Mouse (Mus musculus): ENCODE data around the gene Oprm1.
"Not testable (repeated sequence)": the region's sequence is repeated elsewhere in the genome, so short reads cannot be mapped to it uniquely, and the experiment has no call there.

Oprm1 gene

DNA sequence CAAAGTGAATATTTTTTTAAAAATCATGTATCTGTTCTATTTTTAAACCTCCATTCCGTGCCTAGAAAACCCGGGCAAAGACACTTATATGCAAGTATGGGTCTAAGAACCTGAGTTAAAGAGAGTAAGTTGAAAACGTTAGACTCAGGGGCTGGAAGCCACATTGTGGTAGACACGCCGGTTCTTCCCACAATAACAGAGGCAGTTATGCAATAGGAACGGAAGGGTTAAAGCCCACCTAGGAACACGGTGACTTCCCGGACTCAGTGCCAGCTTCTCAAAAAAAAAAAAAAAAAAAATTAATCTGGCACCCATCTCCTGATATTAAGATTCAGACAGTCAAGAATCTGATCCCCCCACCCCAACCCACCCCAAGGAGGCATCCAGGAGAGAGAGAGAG is 221.5 kb downstream of the Oprm1 start:
- DNase-seq = no peak

DNA sequence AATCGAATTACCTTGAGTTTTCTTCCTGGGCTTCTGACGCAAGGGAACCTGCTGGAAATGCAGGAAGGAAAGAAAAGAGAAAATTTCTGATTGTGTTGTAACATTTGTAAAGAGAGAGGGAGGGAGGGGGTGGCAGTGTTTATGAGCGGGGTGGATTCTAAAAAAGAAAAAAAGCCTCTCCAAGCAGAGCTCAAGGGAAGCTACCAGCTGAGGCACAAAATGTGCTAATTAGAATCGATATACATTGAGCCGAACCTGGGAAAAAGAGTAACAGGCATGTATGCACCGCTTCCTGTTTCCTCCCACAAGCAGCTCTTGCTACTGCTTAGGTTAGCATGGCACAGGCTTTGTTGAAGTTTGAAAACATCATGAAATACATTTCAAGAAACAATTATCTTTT is 221.9 kb downstream of the Oprm1 start:
- DNase-seq = no peak

DNA sequence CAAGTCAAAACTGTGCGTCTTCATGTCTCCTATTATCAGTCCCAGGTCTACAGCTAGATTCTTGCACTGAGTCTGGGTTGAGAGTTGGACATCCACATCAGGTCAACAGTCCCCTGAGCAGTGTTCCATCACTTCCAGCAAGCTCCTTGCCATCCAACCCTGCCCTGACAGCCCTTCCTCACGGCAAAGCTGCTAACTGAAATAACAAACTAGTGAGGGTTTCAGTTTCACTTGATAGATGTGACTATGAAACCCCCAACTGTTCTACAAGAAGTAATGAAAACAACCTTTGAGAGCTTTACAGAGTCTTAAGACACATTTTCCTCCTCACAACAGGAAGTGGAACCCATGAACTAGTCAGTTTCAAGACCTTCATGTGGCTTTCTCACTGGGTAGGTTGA is 224.4 kb downstream of the Oprm1 start:
- DNase-seq = no peak

GRCm38 (mm10) chr10:6983431-6983830 is 225.1 kb downstream of the Oprm1 start:
- no peak for DNase-seq

- DNase-seq = no peak
These were observed 227.9 kb downstream of the Oprm1 start for GRCm38 (mm10) chr10:6986246-6986645.

DNA sequence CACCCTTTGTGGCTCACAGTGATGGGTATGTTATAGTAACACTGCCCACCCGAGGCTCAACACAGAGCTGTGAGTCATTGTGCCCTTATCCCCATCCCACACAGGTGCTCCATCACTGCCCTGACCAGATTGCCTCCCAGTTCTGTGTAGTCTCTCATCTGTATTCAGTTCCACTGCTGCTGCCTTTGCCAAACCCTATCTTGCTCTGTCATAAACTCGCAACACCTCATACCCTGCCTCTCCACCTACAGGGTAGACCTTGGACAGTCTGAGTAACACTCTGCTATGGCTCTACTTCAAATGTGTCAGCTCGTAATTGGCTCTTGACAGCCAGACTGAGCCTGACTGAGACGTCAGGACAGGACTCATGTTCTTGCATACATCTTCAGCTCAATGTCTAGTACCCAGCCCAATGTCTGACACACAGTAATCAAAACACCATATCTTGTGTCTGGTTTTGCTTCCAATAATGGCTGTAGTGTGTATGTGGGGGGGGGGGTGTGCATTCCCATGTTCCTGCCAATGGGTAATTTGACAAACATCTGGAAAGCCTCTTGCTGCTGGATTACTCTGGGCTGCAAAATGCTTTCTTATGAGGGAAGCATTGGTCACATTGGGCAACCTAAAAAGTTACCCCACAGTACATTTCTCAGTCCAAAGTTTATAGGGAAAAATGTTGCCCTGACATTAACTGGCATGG is 229.2 kb downstream of the Oprm1 start:
- no peak for DNase-seq

- no peak for DNase-seq
These were observed 230.2 kb downstream of the Oprm1 start for GRCm38 (mm10) chr10:6988555-6988954.

GRCm38 (mm10) chr10:6996895-6997294 is 238.6 kb downstream of the Oprm1 start:
- DNase-seq = no peak

DNA sequence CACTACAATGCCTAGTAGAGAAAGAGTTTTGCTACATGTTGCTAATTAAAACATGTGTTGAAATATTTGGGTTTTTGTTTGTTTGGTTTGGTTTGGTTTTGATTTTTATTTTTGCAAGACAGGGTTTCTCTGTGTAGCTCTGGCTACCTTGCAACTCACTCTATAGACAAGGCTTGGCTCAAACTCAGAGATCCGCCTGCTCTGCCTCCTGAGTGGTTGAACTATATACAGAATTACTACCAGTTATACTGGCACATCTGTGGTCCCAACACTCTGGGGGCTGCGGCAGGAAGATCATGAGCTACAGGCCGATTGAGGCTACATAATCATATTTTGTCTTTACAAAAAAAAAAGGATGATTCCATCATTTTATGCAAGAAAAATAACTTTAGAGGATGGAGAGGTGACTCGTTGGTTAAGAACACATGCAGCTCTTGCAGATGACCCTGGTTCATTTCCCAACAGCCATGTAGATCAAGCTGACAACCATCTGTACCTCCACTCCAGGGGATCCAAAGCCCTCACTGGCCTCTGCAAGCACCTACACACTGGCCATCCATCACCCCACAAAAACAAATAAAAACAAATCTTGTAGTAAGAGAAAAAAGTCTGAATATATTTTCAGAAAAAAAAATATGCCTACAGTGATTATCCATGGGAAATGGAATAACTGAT is 240.4 kb downstream of the Oprm1 start:
- no peak for DNase-seq

DNA sequence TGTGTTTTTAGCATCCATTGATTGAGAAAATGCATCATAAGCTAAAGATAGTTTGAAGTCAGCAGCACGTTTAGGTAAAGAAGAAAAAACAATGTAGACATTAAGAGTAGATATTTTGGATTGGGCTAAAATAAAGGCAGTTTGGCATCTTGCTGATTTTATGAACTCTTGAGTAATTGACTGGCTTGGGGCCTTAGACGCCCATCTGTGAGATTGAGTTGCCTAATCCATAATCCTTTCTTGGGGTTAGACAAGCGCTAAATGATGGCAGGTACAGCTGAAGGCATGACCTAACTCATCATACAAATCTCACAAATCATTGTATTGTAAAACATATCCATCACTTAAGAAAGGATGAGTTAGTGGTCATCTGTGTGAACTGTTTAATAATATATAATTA is 241.0 kb downstream of the Oprm1 start:
- DNase-seq = no peak

- not testable (repeated sequence) for DNase-seq
These were observed 245.6 kb downstream of the Oprm1 start for GRCm38 (mm10) chr10:7003898-7004297.

- DNase-seq = no peak
These were observed 246.8 kb downstream of the Oprm1 start for GRCm38 (mm10) chr10:7004980-7005538.

- DNase-seq = no peak
These were observed 252.2 kb downstream of the Oprm1 start for GRCm38 (mm10) chr10:7010543-7010942.

- no peak for DNase-seq
These were observed 256.9 kb downstream of the Oprm1 start for GRCm38 (mm10) chr10:7015199-7015598.

GRCm38 (mm10) chr10:7019781-7020386 is 261.6 kb downstream of the Oprm1 start:
- DNase-seq = no peak

DNA sequence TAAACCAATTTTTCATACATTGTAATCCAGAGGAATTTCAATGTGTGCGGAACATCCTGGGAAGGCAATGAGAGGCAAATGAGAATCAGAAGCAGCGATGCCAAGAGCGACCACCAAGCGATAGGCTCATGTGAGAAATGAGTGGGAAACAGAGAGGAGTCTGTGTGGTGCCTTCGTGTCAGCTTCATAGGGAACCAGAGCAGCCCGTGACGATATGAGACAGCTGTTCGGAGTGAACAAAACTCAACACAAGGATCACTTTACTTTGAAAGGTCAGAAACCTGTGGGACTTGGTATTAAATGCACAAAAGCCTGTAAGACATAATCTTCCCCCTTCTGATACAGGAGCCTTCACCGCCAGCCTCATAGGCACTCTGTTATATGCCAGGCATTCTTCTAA is 262.2 kb downstream of the Oprm1 start:
- DNase-seq = no peak

GRCm38 (mm10) chr10:7025028-7025427 is 266.7 kb downstream of the Oprm1 start:
- DNase-seq = no peak

DNA sequence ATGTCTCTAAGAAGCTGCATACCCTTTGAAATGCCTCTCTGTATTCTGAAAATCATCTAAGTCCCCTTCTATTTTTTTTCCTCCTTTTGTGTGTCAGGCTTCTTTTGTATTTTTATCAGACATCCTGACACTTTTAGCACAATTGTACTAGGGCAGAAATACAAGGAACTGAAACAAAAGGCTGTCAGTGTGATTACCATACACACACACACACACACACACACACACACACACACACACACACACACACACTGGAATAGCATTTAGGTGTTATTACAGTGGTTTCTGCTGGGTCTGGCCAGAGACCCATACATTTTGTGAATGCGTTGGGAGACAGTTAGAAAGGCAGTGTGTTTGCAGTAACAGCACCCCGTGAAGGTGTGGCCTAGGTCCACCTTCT is 275.2 kb downstream of the Oprm1 start:
- no peak for DNase-seq

DNA sequence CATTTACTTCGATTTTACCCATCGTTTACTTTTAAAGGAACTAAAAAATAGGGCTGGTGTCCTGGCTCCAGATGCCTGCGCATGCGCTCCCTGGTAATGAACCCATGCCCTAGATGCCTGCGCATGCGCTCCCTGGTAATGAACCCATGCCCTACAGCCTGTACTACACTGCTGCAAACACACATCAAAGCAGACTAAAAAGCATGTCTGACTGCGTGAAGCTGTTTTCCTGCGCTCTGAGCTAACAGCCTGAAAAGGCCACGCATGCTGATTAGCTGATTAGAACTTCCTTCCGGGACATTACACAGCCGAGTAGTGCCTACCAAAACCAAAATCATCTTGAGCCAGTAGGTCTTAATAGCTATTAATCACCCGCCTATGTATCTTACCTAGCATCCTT is 277.2 kb downstream of the Oprm1 start:
- no peak for DNase-seq

- DNase-seq = no peak
These were observed 278.9 kb downstream of the Oprm1 start for GRCm38 (mm10) chr10:7037194-7037593.

DNA sequence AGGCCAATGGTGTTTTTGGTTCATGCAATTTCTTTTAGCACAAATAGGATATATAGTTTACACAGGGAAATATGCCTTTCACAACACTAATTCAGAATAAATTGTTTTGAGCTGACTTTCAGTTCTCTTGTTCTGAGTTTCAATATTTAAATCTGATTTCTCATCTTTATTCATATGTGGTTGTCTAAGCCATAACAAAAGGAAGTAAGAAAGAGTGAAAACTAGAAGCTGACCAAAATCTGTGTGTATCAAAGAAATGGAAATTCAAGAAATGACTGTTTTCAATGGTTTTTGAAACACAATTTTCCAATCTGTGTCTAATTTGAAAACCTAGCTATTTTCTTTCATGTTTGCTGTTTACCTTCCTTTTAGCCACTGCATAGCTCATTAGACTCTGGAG is 282.7 kb downstream of the Oprm1 start:
- no peak for DNase-seq

GRCm38 (mm10) chr10:7043896-7044295 is 285.6 kb downstream of the Oprm1 start:
- no peak for DNase-seq

DNA sequence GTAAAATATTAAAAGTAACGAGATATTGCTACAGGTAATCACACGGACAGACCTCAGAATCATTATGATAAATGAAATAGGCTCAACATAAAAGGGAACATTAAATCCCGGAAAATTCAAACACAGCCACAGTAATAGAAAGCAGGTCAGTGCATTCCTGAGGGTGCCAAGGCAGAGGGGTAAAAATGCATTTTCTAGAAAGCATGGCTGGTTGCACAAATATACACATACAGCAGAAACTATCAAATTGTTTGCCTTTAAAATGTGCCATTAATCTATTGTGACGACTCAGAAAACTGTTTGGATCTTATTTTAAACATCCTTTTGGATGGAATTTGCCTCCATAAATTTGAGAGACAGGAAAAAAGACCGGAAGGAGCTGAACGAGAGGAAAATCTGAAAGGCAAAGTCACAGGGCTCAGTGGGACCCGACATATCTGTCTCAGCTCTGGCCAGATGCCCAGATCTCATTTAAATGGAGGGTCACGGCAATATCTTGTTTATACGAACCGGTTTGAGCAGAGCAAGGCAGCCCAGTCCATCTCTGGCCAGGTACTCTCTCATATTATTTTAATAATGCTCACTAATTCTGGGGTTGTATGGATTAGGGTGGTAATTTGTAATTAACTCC is 289.1 kb downstream of the Oprm1 start:
- no peak for DNase-seq

DNA sequence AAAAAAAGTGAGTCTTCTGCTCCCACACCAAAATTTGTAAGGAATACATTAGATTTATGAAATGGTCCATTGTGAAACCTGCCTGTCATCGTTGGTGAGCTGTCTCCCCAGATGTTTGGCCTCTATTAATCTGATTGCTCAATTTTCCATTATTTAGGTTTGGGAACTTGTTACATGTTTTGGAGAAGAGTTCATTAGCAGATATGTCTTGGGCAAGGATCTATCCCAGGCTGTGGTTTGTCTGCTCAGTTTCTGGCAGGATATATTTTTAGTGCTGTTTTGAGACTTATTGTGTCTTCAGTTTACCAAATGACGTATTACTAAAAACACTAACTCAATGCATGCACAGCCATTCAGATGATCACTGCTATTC is 289.6 kb downstream of the Oprm1 start:
- no peak for DNase-seq

Data from right cerebral cortex, postnatal 25 days (tissue).